Mouse (Mus musculus) lung, adult 2 months (tissue): ENCODE measurements at regions not wholly inside any gene's neighbourhood (a gene's known extent, or its start where the extent isn't known, plus 50 kb on each side); places are given as distances from the start of the nearest gene placed in this dataset.

Experiments used
- DNase-seq: peaks from one replicate; pipeline ENCODE4 v3.0.0; 2022
- H3K4me1 ChIP-seq: fragments of 200-500 bp; 2 replicates; pipeline ENCODE4 v1.6.1; 2011; ENCODE audit warnings: low read length; ENCODE audit not compliant: control insufficient read depth, insufficient read depth
- H3K4me3 ChIP-seq: fragments of 200-500 bp; replicated peaks from 2 replicates; pipeline ENCODE3; 2011; ENCODE audit warnings: low read depth, mild to moderate bottlenecking, control low read depth, low read length; ENCODE audit errors: extremely low read depth
- CTCF ChIP-seq: fragments of 200-500 bp; IDR thresholded peaks from 2 replicates; pipeline ENCODE4 v1.5.1; 2011; ENCODE audit warnings: mild to moderate bottlenecking, low read length, control low read depth; ENCODE audit not compliant: insufficient read depth
- POLR2A ChIP-seq: fragments of 200-500 bp; IDR thresholded peaks from 2 replicates; pipeline ENCODE4 v1.6.1; 2011; ENCODE audit warnings: low read depth, mild to moderate bottlenecking, control low read depth, low read length, borderline replicate concordance; ENCODE audit errors: extremely low read depth
- WGBS: fragments of 180-500 bp; shearing (Covaris S2); methylation state at CpG from one replicate; pipeline ENCODE4 v1.1.7; 2018; 5-methylcytosine and 5-hydroxymethylcytosine counted together

DNA sequence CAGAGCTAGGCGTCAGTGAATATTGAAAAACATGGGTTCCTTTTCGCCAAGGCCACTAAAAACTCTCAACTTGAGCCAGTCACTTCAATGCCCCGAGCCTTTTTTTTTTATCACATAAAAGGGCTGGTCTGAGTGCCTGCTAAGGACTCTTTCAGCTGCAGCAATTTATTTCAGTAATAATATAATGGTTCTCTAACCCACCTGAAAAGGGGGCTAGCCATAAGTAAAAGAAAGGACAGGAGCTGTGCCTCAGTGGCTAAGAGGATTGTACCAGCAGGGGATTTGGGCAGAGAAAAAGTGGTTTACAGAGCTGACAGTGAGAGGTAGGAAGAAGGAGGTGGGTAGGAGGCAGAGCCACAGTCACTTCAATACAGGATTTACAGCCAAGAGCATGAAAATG, 409.0 kb downstream of the Rapgef2 start:
- 70% methylated on average over 3 of the region's 3 CpGs for WGBS
- H3K4me3 ChIP-seq = no peak overlapping the region
- no peak for DNase-seq
- H3K4me1 ChIP-seq = no peaks in the 10 kb centered on the region
- TF ChIP-seq CTCF = no peak
- TF ChIP-seq POLR2A = no peak

DNA sequence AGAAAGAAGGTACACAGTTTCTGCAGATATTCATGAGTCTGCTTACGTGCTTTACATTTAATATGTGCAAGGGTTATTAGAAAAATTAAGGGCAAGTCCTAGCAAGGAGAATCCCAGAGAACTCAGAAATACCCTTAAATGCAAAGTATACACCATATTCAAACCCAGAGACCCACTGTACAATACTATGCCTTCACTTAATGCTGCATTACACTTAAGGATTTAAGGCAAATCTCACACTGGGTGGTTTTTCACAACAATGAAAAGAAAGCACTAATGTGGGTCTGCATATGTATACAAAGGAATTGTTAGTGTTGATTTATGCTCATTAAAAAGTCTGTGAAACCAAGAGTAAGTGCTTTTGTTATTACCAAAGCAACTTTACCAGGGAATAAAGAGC, 419.4 kb downstream of the Rapgef2 start:
- no peaks in the 10 kb centered on the region for H3K4me1 ChIP-seq
- DNase-seq = no peak
- TF ChIP-seq CTCF (no peak), POLR2A (no peak)
- WGBS = 72% methylated on average over 1 of the region's 1 CpGs
- H3K4me3 ChIP-seq = no peak overlapping the region

DNA sequence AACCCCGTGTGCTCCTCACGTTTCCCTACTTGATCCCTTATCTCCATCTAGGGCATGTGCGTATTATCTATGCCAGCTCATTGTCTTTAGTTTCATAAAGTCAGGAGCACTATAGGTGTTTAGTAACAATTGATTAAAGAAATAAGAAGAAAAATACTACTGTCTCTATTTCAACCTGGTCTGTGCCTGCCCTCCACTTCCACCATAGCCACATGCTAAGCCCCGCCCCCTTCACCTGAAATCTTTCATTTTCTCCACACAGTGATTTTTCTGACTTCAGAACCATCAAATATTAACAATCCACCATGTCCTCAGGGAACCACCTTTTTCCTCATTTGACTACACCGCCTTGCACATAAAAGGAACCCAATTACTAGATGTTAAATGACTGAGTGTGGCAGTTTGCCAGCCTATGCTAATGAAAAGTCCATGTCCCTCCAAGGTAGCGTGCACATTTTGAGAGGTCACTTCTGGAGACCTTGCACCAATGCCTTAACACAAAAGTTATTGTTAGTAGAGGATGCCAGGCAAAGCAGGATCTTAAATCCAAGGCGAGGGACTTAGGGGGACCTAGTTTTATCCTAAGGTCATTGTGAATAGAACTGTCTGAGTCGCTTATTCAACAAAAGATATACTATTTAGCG, 420.1 kb downstream of the Rapgef2 start:
- no peak for TF ChIP-seq POLR2A
- TF ChIP-seq CTCF = no peak
- Histone ChIP-seq H3K4me3 (no peak overlapping the region), H3K4me1 (no peaks in the 10 kb centered on the region)
- WGBS = 80% methylated on average over 9 of the region's 9 CpGs
- DNase-seq = no peak

GRCm38 (mm10) chr3:78863005-78863404, 423.3 kb downstream of the Rapgef2 start:
- DNase-seq = no peak
- TF ChIP-seq CTCF (no peak), POLR2A (no peak)
- WGBS = 89% methylated on average over 2 of the region's 2 CpGs
- Histone ChIP-seq H3K4me3 (no peak overlapping the region), H3K4me1 (no peaks in the 10 kb centered on the region)

DNA sequence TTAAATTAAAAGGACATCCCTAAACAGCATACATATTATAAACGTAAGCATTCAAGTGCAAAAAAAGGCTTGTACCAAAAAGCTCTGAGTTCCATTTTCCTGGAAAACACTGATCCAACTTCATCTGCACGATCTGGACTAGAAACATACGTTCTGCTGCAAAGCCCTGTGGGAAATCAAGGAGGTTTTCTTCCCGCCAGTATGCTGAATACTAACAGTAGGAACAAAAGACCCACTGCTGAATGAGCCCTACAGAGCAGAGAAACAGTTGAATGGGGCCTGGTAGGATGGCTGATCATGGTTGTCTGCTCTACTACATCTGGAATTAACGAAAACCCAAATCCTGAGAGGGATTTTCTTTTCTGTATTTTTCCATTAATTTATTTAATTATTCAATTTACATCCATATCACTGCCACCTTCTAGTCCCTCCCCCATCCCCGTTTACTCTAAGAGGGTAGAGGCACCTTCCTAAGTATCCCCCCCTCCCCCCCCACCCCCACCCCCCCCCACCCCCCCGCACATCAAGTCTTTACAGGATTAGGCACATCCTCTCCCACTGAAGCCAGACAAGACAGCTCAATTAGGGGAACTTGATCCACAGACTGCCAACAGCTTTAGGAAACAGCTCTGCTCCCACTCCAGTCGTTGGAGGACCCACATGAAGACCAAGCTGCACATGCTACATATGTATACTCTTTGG, 439.5 kb downstream of the Rapgef2 start:
- TF ChIP-seq CTCF = no peak
- no peak for TF ChIP-seq POLR2A
- H3K4me3 ChIP-seq = no peak overlapping the region
- 64% methylated on average over 8 of the region's 8 CpGs for WGBS

GRCm38 (mm10) chr3:78841173-78841572, 445.1 kb downstream of the Rapgef2 start:
- WGBS = 67% methylated on average over 4 of the region's 4 CpGs

More for the DNA sequence above, 439.5 kb downstream of the Rapgef2 start:
- no peaks in the 10 kb centered on the region for H3K4me1 ChIP-seq
- DNase-seq = no peak

DNA sequence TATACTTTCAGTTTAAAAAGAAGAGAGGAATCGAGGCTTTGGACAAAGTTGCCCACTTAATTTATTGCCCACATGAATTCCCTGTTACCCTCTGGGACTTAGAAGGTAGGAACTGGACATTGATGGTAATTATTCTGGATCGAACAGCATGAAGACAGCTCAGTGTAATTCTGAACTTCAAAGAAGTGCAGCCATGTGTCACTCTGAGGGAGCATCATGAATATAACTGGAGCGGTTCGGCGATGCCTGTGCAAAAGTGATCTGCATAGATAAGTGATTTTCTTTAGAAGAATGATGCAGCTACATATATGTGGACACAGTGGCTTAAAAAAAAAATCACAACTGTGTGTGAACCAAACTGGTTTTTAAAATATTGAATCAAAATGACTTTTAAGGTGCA, 449.5 kb downstream of the Rapgef2 start:
- 81% methylated on average over 5 of the region's 5 CpGs for WGBS
- no peak for DNase-seq
- no peaks in the 10 kb centered on the region for H3K4me1 ChIP-seq
- TF ChIP-seq CTCF (no peak), POLR2A (no peak)
- no peak overlapping the region for H3K4me3 ChIP-seq

More at GRCm38 (mm10) chr3:78841173-78841572, 445.1 kb downstream of the Rapgef2 start:
- no peak for DNase-seq
- no peak overlapping the region for H3K4me3 ChIP-seq
- no peak for TF ChIP-seq POLR2A
- TF ChIP-seq CTCF = no peak
- no peaks in the 10 kb centered on the region for H3K4me1 ChIP-seq

- H3K4me1 ChIP-seq = no peaks in the 10 kb centered on the region
- no peak overlapping the region for H3K4me3 ChIP-seq
- TF ChIP-seq POLR2A = no peak
- TF ChIP-seq CTCF = no peak
- WGBS = 52% methylated on average over 2 of the region's 2 CpGs
- DNase-seq = no peak
Measured at GRCm38 (mm10) chr3:78825505-78825904, 460.8 kb downstream of the Rapgef2 start.

DNA sequence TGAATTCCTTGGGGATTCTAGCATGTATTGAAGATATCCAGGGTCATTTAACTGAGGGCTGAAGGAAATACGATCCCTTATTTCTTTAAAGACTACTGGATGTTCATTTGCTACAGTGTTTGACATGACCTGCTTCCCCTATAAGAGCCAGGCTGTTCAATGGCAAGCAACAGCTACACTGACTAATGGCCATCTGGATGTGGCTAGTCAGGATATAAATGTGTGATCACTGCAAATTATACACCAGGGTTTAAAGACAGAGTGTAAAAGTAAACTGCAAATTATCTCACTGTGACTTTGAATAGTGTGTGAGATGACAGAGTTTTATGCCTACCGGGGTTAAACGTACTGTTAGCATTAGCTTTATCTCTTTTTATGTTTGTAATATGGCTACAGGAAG, 473.9 kb downstream of the Rapgef2 start:
- DNase-seq = no peak
- Histone ChIP-seq H3K4me3 (no peak overlapping the region), H3K4me1 (no peaks in the 10 kb centered on the region)
- TF ChIP-seq CTCF = no peak
- no peak for TF ChIP-seq POLR2A
- WGBS = 74% methylated on average over 3 of the region's 3 CpGs
